Mouse (Mus musculus) MEL (cell line): ENCODE results near the gene Tomm20. TPM values are rescaled to one million over a fixed set of nuclear protein-coding genes. Genes with fewer than 3 reads are reported as not detected.
"Not testable (repeated sequence)": the region's sequence is repeated elsewhere in the genome, so short reads cannot be mapped to it uniquely, and the experiment has no call there.

Experiments used
- DNase-seq: peaks from one replicate; pipeline ENCODE4 v3.0.0; 2011; ENCODE audit warnings: low read depth, low spot score
- H3K27ac ChIP-seq: 2 replicates; pipeline ENCODE4 v1.5.1; 2012; ENCODE audit warnings: low read depth, mild to moderate bottlenecking, control low read depth, low read length, moderate library complexity; ENCODE audit not compliant: control insufficient read depth
- H3K27me3 ChIP-seq, 2 experiments: fragments of 150-350 bp in 1 of 2; sonication (generic) in 1 of 2; 2 replicates each; pipeline ENCODE4 v1.6.1; 2012; ENCODE audit warnings: low read length in 2 of 2, mild to moderate bottlenecking in 2 of 2, improper control_type of control experiment in 1 of 2, moderate library complexity in 1 of 2; ENCODE audit not compliant: insufficient read depth in 2 of 2, control insufficient read depth in 1 of 2
- H3K36me3 ChIP-seq, 2 experiments: 2 replicates each; pipeline ENCODE4 v1.6.1; 2012 to 2014; ENCODE audit warnings: low read length in 2 of 2, improper control_type of control experiment in 1 of 2, inconsistent platforms in 1 of 2, mild to moderate bottlenecking in 1 of 2; ENCODE audit not compliant: insufficient read depth in 2 of 2, control insufficient read depth in 1 of 2
- H3K4me1 ChIP-seq, 2 experiments: fragments of 150-350 bp in 1 of 2; sonication (generic) in 1 of 2; 2 replicates each; pipeline ENCODE4 v1.6.1; 2012; ENCODE audit warnings: low read length in 2 of 2, improper control_type of control experiment in 1 of 2, mild to moderate bottlenecking in 1 of 2; ENCODE audit not compliant: insufficient read depth in 2 of 2, control insufficient read depth in 1 of 2
- H3K4me3 ChIP-seq, 2 experiments: fragments of 150-350 bp in 1 of 2; sonication (generic) in 1 of 2; 2 replicates each; pipeline ENCODE4 v1.5.1; 2012; ENCODE audit warnings: low read depth in 2 of 2, low read length in 2 of 2, mild to moderate bottlenecking in 2 of 2, moderate library complexity in 2 of 2, control low read depth in 1 of 2, improper control_type of control experiment in 1 of 2; ENCODE audit not compliant: control insufficient read depth in 1 of 2, insufficient read depth in 1 of 2
- H3K79me2 ChIP-seq: 2 replicates; pipeline ENCODE4 v1.6.1; 2012; ENCODE audit warnings: mild to moderate bottlenecking, low read length, moderate library complexity; ENCODE audit not compliant: control insufficient read depth, poor library complexity, insufficient read depth
- H3K9ac ChIP-seq: 2 replicates; pipeline ENCODE4 v1.6.1; 2012; ENCODE audit warnings: low read depth, mild to moderate bottlenecking, control low read depth, low read length, moderate library complexity; ENCODE audit not compliant: control insufficient read depth, poor library complexity, severe bottlenecking
- H3K9me3 ChIP-seq: fragments of 150-350 bp; sonication (generic); replicated peaks from 2 replicates; pipeline ENCODE4 v1.6.1; 2012; ENCODE audit warnings: mild to moderate bottlenecking, low read length, improper control_type of control experiment, moderate library complexity; ENCODE audit not compliant: insufficient read depth
- CTCF ChIP-seq, 3 experiments: IDR thresholded peaks in 2 of 3; conservative IDR thresholded peaks in 1 of 3; 2 replicates each; pipeline ENCODE4 v1.5.1; 2011 to 2012; ENCODE audit warnings: low read length in 3 of 3, low read depth in 2 of 3, mild to moderate bottlenecking in 2 of 3, improper control_type of control experiment in 1 of 3, inconsistent platforms in 1 of 3, mixed read lengths in 1 of 3, moderate library complexity in 1 of 3; ENCODE audit not compliant: control insufficient read depth in 1 of 3, insufficient read depth in 1 of 3, poor library complexity in 1 of 3, severe bottlenecking in 1 of 3
- ETS1 ChIP-seq: IDR thresholded peaks from 2 replicates; pipeline ENCODE4 v1.6.1; 2012; ENCODE audit warnings: low read depth, mild to moderate bottlenecking, inconsistent platforms, low read length, improper control_type of control experiment, moderate library complexity
- GATA1 ChIP-seq: IDR thresholded peaks from 2 replicates; pipeline ENCODE4 v1.6.1; 2011; ENCODE audit warnings: low read depth, low read length, improper control_type of control experiment
- MAFK ChIP-seq: IDR thresholded peaks from 2 replicates; pipeline ENCODE4 v1.6.1; 2011; ENCODE audit warnings: low read depth, mild to moderate bottlenecking, low read length, improper control_type of control experiment, borderline replicate concordance
- MAZ ChIP-seq: IDR thresholded peaks from 2 replicates; pipeline ENCODE4 v1.6.1; 2012; ENCODE audit warnings: low read depth, mild to moderate bottlenecking, inconsistent platforms, low read length, improper control_type of control experiment
- POLR2A ChIP-seq, 2 experiments: IDR thresholded peaks; 2 replicates each; pipeline ENCODE4 v1.6.1; 2011 to 2012; ENCODE audit warnings: low read length in 2 of 2, mild to moderate bottlenecking in 2 of 2, control low read depth in 1 of 2, improper control_type of control experiment in 1 of 2, low read depth in 1 of 2, moderate library complexity in 1 of 2; ENCODE audit not compliant: control insufficient read depth in 1 of 2, insufficient read depth in 1 of 2, poor library complexity in 1 of 2
- RCOR1 ChIP-seq: IDR thresholded peaks from 2 replicates; pipeline ENCODE4 v1.6.1; 2012; ENCODE audit warnings: low read depth, mild to moderate bottlenecking, inconsistent platforms, low read length, improper control_type of control experiment
- TAL1 ChIP-seq: IDR thresholded peaks from 2 replicates; pipeline ENCODE4 v1.6.1; 2012; ENCODE audit warnings: mild to moderate bottlenecking, inconsistent platforms, low read length, moderate library complexity, mixed read lengths
- TBP ChIP-seq: IDR thresholded peaks from 2 replicates; pipeline ENCODE4 v1.8.0; 2011; ENCODE audit warnings: low read depth, low read length, improper control_type of control experiment
- TCF12 ChIP-seq: IDR thresholded peaks from 2 replicates; pipeline ENCODE4 v1.6.1; 2014; ENCODE audit warnings: low read depth, mild to moderate bottlenecking, inconsistent platforms, low read length, improper control_type of control experiment, moderate library complexity
- ZMIZ1 ChIP-seq: IDR thresholded peaks from 2 replicates; pipeline ENCODE4 v1.6.1; 2012; ENCODE audit warnings: low read depth, mild to moderate bottlenecking, inconsistent platforms, low read length, improper control_type of control experiment, moderate library complexity
- polyA plus RNA-seq, 2 experiments: library from polyadenylated mRNA; stranded (reverse) in 1 of 2; unstranded in 1 of 2; fragments of >175 nt in 1 of 2; fragments of >200 nt in 1 of 2; gene quantifications; 2 replicates each; pipeline versions ENCODE4 v1.2.1 to v1.2.4; 2012; ENCODE audit warnings: low replicate concordance in 2 of 2, low read depth in 1 of 2; ENCODE audit not compliant: insufficient read length in 2 of 2, insufficient read depth in 1 of 2, missing spikeins in 1 of 2
- total RNA-seq: library from RNA; depleted of rRNA; stranded (reverse); fragments of 300-350 nt; gene quantifications from 2 replicates; pipeline ENCODE4 v1.2.3, GENCODE M21; 2012

The Tomm20 gene
- total and polyA plus RNA-seq, 3 experiments: 676 to 886 TPM; not detected in 1

DNA sequence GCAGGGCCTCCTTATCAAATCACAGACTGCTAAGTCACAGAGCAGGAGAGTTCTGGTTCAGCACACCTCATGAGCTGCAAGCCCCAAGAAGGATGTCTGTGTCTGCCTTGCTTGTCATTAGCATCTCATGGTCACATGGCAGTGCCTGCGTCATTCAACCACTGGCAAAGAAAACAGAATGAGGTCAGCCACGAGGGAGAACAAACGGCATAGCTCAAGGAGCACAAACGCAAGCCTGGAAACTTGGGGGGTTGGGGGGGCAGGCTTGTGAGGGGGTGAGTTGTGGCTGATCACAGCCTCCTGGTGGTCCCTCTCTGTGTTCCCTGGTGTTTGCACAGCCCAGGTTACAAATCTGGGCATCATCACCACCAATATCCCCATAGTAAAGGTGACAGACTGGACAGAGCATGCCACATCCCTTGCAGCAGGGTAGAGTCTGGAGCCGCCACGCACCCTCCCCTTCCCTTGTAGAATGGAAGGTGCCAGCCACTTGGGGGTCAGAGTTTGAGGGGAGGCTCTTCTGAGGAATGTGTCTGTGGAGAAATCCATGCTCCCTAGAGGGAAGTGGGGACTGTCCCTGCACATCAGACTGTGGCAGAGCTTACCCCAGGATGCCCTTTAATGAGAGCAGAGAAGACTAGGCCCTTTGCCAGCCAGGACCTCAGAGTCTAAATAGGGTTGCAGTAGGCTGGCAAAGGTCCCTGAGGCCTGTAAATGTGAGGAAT is 61.3 kb downstream of the Tomm20 start:
- Histone ChIP-seq H3K36me3 (no peaks in the 10 kb centered on the region), H3K4me1 (peaks cover 0 to 2% of the 10 kb centered on the region in 2 experiments; a peak in 2 of 4 replicates), H3K4me3 (no peak overlapping the region), H3K27ac (no peak overlapping the region), H3K9ac (no peak overlapping the region), H3K9me3 (no peaks in the 10 kb centered on the region), H3K79me2 (no peaks in the 10 kb centered on the region), H3K27me3 (no peaks in the 10 kb centered on the region)
- no peak for TF ChIP-seq CTCF (IDR thresholded peaks at IDR 0.05 in 2 of 3, conservative IDR thresholded peaks at IDR 0.05 in 1 of 3; ENCODE audit: control insufficient read depth in 1 of 3, insufficient read depth in 1 of 3, low read depth in 2 of 3, low read length in 3 of 3, poor library complexity in 1 of 3, severe bottlenecking in 1 of 3)
- no peak for TF ChIP-seq POLR2A (IDR thresholded peaks at IDR 0.05; ENCODE audit: control insufficient read depth in 1 of 2, insufficient read depth in 1 of 2, low read depth in 1 of 2, low read length in 2 of 2, poor library complexity in 1 of 2)
- no peak for TF ChIP-seq GATA1
- no peak for TF ChIP-seq TCF12
- TF ChIP-seq RCOR1: no peak
- TF ChIP-seq TBP: no peak
- TF ChIP-seq ZMIZ1: no peak
- DNase-seq: no peak

DNA sequence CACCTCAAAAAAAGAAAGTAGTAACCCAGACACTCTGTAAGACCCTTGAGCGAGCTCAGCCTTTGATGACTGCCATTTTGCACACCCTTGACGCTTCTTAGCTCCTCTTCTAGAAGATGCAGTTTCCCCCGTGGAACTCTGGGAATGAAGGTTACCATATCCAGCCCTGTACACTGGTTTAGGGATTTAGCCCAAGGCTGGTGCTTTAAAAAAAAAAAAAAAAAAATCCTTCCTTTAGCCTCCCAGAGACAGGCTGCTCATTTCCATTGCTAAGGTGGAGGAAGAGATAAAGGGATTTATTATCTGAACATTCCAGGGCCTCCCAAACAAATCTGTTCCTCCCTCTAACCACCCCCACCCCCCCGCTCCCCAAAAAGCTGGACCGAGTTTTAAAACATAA is 61.9 kb downstream of the Tomm20 start:
- H3K4me3 ChIP-seq: no peak overlapping the region
- no peak overlapping the region for H3K27ac ChIP-seq
- no peak for DNase-seq
- no peak for TF ChIP-seq MAZ
- H3K36me3 ChIP-seq: peaks cover 0 to 5% of the 10 kb centered on the region in 2 experiments; a peak in 2 of 4 replicates
- no peak overlapping the region for H3K9ac ChIP-seq
- H3K27me3 ChIP-seq: no peaks in the 10 kb centered on the region
- H3K9me3 ChIP-seq: no peaks in the 10 kb centered on the region
- peaks cover 0 to 8% of the 10 kb centered on the region in 2 experiments; a peak in 3 of 4 replicates for H3K4me1 ChIP-seq
- no peaks in the 10 kb centered on the region for H3K79me2 ChIP-seq

GRCm38 (mm10) chr8:126882586-126882985 is 63.1 kb downstream of the Tomm20 start:
- H3K4me1 ChIP-seq, H3K4me3 ChIP-seq, DNase-seq, H3K36me3 ChIP-seq, H3K79me2 ChIP-seq, H3K27me3 ChIP-seq, H3K27ac ChIP-seq, H3K9me3 ChIP-seq, H3K9ac ChIP-seq: not testable (repeated sequence)

DNA sequence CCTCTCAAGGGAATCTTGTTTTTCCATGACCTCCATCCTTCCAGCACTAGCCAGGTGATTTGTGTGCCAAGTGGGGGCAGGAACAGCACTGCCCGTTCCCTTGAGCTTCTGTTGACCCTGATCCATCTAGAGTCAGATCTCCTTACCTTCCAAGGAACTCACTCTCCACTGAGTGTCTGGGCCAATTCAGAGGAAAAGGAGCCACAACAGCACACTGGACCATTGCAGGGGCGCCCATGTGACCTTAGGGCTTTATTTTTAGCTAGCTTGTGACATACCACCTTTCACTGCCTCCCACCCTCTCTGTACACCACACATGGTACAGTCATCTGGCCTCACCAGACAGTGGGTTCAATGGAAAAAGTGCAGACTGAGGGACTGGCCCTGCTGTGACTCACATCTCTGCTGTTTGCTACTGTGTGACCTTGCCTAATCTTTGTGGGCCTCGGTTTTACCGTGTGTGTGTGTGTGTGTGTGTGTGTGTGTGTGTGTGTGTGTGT is 64.0 kb downstream of the Tomm20 start:
- Histone ChIP-seq H3K9ac (no peak overlapping the region), H3K9me3 (no peaks in the 10 kb centered on the region), H3K36me3 (peaks cover 0 to 5% of the 10 kb centered on the region in 2 experiments; a peak in 2 of 4 replicates), H3K4me1 (peaks cover 0 to 8% of the 10 kb centered on the region in 2 experiments; a peak in 3 of 4 replicates), H3K4me3 (no peak overlapping the region), H3K27ac (no peak overlapping the region), H3K27me3 (no peaks in the 10 kb centered on the region), H3K79me2 (no peaks in the 10 kb centered on the region)
- no peak for DNase-seq
- TF ChIP-seq MAFK (no peak), RCOR1 (no peak), ETS1 (no peak), TAL1 (no peak)
